Mouse (Mus musculus): Measurements from ENCODE around the gene Lmntd1.

- no peak for TF ChIP-seq POLR2A (IDR thresholded peaks at IDR 0.05; ENCODE audit: insufficient read depth, low read depth, low read length)
- no peak for TF ChIP-seq CTCF (IDR thresholded peaks at IDR 0.05; ENCODE audit: insufficient read depth, low read depth, low read length)
Measured at GRCm38 (mm10) chr6:145371586-145371985, 242.5 kb downstream of the Lmntd1 start.

Measured in olfactory bulb, adult 2 months (tissue).